Mouse (Mus musculus) heart, embryonic 16.5 days (tissue): Measurements from ENCODE around the gene Arx. TPM values are rescaled to one million over a fixed set of nuclear protein-coding genes. Genes with fewer than 3 reads are reported as not detected.

ENCODE experiments used
- ATAC-seq: fragments of 200-750 bp; cut with Nextera tagmentation; replicated peaks from 2 replicates; pipeline ENCODE4 v1.8.0; 2017; ENCODE audit warnings: moderate number of reproducible peaks; ENCODE audit not compliant: insufficient read depth, low FRiP score; ENCODE audit errors: extremely low read depth
- H3K27ac ChIP-seq: fragments of 300-500 bp; sonication (generic); 2 replicates; pipeline ENCODE4 v1.5.1; 2014; ENCODE audit warnings: mild to moderate bottlenecking, low read length, control low read depth, moderate library complexity
- H3K27me3 ChIP-seq: fragments of 300-500 bp; sonication (generic); 2 replicates; pipeline ENCODE4 v1.6.1; 2014; ENCODE audit warnings: low read length, mixed read lengths; ENCODE audit not compliant: control insufficient read depth, insufficient read depth
- H3K36me3 ChIP-seq: fragments of 300-500 bp; sonication (generic); 2 replicates; pipeline ENCODE4 v1.6.1; 2014; ENCODE audit not compliant: control insufficient read depth, insufficient read depth
- H3K4me1 ChIP-seq: fragments of 300-500 bp; sonication (generic); 2 replicates; pipeline ENCODE4 v1.6.1; 2014; ENCODE audit warnings: low read length, mixed read lengths; ENCODE audit not compliant: control insufficient read depth, insufficient read depth
- H3K4me2 ChIP-seq: fragments of 300-500 bp; sonication (generic); 2 replicates; pipeline ENCODE4 v1.6.1; 2014; ENCODE audit warnings: low read depth, mild to moderate bottlenecking, control low read depth, low read length
- H3K4me3 ChIP-seq: fragments of 300-500 bp; sonication (generic); 2 replicates; pipeline ENCODE4 v1.5.1; 2014; ENCODE audit warnings: mild to moderate bottlenecking, control low read depth, low read length
- H3K9ac ChIP-seq: fragments of 300-500 bp; sonication (generic); 2 replicates; pipeline ENCODE4 v1.6.1; 2014; ENCODE audit warnings: low read length, control low read depth
- H3K9me3 ChIP-seq: fragments of 300-500 bp; sonication (generic); replicated peaks from 2 replicates; pipeline ENCODE4 v1.6.1; 2016; ENCODE audit warnings: low read length; ENCODE audit not compliant: control insufficient read depth
- WGBS: fragments of 180-500 bp; shearing (Covaris S2); extraction: QIAGEN DNeasy Blood & Tissue Kit; methylation state at CpG from one replicate; pipeline ENCODE4 v1.1.7; 2014; 5-methylcytosine and 5-hydroxymethylcytosine counted together
- polyA plus RNA-seq: library from polyadenylated mRNA; unstranded; fragments of >200 nt; fragmentation: Nextera tagmentation; extraction: Ambion mirVana; gene quantifications from 2 replicates; pipeline ENCODE4 v1.2.1, GENCODE M21; 2015

Gene Arx
- polyA plus RNA-seq, 1 experiment from 2014 or later = not detected

DNA sequence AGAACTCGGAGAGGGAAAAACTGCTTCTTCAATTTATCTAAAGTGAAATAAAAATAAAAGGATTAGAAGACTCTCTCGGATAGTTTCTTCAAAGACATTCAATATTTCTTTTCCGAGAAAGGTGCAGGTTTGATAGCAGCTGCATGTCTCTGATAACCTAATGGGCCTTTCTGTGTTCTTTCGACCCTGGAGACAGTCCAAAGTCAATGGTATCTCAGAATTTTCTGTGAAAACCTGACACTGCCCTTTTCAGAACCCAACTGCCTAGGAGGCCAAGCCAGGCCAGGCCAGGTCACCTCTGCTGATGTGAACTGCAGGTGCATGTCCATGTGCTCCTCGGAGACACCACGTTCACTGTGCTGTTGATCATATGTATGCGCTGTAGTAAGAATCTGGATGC lies 19.5 kb downstream of the Arx start:
- Histone ChIP-seq H3K27ac (no peak overlapping the region), H3K9ac (no peak overlapping the region), H3K4me2 (no peak overlapping the region), H3K9me3 (no peaks in the 10 kb centered on the region), H3K36me3 (no peaks in the 10 kb centered on the region), H3K27me3 (peaks cover 21% of the 10 kb centered on the region), H3K4me1 (no peaks in the 10 kb centered on the region), H3K4me3 (no peak overlapping the region)
- ATAC-seq = no peak
- whole genome bisulfite sequencing = 77% methylated on average over 7 of the region's 7 CpGs

DNA sequence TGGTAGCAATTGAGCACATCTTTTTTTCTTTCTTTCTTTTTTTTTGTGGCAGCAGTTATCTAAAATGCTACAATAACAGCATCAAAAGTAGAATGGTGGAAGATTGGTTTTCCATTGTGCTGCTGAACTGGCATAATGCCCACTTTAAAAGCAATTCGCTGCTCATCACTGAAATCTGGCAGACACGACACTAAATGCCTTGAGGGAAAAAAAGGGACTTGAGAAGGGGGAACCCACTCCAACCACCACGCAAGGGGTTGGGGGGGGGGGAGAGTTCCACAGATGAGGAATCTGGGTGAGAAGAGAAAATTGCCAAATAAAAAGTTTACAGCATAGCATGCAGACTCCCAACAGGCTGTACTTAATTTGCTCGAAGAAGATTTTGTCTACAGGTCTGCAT lies 31.3 kb downstream of the Arx start:
- Histone ChIP-seq H3K4me3 (no peak overlapping the region), H3K27ac (no peak overlapping the region), H3K27me3 (no peaks in the 10 kb centered on the region), H3K36me3 (no peaks in the 10 kb centered on the region), H3K4me1 (no peaks in the 10 kb centered on the region), H3K9ac (no peak overlapping the region), H3K9me3 (no peaks in the 10 kb centered on the region), H3K4me2 (no peak overlapping the region)
- no peak for ATAC-seq
- WGBS = 47% methylated on average over 4 of the region's 4 CpGs

DNA sequence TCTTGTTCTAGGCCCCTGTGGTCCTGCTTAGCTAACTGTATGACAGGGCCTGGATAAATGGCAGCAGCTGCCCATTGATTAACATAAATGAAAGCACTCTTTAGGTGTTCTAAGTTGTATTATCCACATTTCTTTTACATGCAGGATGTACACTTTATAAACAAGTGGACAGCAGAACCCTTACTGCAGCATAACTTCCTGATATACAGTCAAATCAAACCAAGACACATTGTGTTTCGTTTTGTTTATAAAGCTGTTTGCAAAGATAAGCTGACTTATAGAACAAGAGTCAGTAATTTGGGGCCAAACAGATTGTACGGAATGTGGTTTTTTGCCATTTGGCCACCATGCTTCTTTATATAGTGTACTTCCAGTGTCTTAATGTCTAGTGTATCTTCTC lies 33.7 kb downstream of the Arx start:
- Histone ChIP-seq H3K27me3 (no peaks in the 10 kb centered on the region), H3K4me1 (no peaks in the 10 kb centered on the region), H3K4me2 (no peak overlapping the region), H3K4me3 (no peak overlapping the region), H3K9ac (no peak overlapping the region), H3K27ac (no peak overlapping the region), H3K9me3 (no peaks in the 10 kb centered on the region), H3K36me3 (no peaks in the 10 kb centered on the region)
- ATAC-seq = no peak
- 59% methylated on average over 2 of the region's 2 CpGs for WGBS

DNA sequence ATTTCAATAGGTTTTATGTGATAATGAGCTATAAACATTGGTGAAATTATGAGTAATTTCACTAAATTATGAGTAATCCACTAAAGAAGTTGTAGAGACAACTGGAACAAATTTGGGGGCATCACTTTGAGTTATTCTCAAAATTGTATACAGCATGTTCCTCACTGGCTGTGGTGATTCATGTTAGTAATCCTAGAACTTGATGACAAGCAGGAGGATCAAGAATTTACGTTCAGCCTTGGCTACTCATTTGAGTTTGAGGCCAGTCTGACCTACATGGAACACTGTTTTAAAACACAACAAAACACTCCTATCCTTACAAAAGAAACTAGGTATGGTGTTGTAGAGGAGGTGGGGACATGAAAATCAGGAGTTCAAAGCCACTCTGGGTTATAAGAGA lies 35.1 kb downstream of the Arx start:
- Histone ChIP-seq H3K27me3 (no peaks in the 10 kb centered on the region), H3K9me3 (no peaks in the 10 kb centered on the region), H3K27ac (no peak overlapping the region), H3K4me3 (no peak overlapping the region), H3K9ac (no peak overlapping the region), H3K36me3 (no peaks in the 10 kb centered on the region), H3K4me2 (no peak overlapping the region), H3K4me1 (no peaks in the 10 kb centered on the region)
- 59% methylated on average over 1 of the region's 1 CpGs for WGBS
- ATAC-seq = no peak
